Mouse (Mus musculus): ENCODE data around the gene Fli1. TPM values are rescaled to one million over a fixed set of nuclear protein-coding genes. Genes with fewer than 3 reads are reported as not detected.

Fli1 gene
- total and polyA plus RNA-seq, 2 experiments from 2014 or later, result 6.8 to 7.0 TPM

GRCm38 (mm10) chr9:32537706-32538105 is 5.0 kb downstream of the Fli1 start:
- no peak for DNase-seq
- no peak overlapping the region for H3K9ac ChIP-seq
- no peaks in the 10 kb centered on the region for H3K36me3 ChIP-seq (ENCODE audit: insufficient read depth)
- H3K4me3 ChIP-seq (ENCODE audit: low read depth, low read length), result no peak overlapping the region
- no peak overlapping the region for H3K4me2 ChIP-seq (ENCODE audit: low read depth)
- ATAC-seq, result no peak
- no peak overlapping the region for H3K27ac ChIP-seq (ENCODE audit: low read depth, low read length)
- H3K9me3 ChIP-seq (ENCODE audit: low read length), result no peaks in the 10 kb centered on the region
- WGBS, result 81% methylated on average over 6 of the region's 6 CpGs
- peaks cover 8% of the 10 kb centered on the region; the same call in 1 of the 2 replicates for H3K4me1 ChIP-seq (ENCODE audit: insufficient read depth)
- no peak for TF ChIP-seq CTCF (IDR thresholded peaks at IDR 0.05; ENCODE audit: low read depth)
- peaks cover 41% of the 10 kb centered on the region for H3K27me3 ChIP-seq (ENCODE audit: insufficient read depth, low read length)

GRCm38 (mm10) chr9:32535201-32535955 is 7.3 kb downstream of the Fli1 start:
- Histone ChIP-seq H3K27me3 (ENCODE audit: insufficient read depth, low read length) (peaks cover 19% of the 10 kb centered on the region), H3K36me3 (ENCODE audit: insufficient read depth) (no peaks in the 10 kb centered on the region), H3K4me1 (ENCODE audit: insufficient read depth) (no peaks in the 10 kb centered on the region), H3K27ac (ENCODE audit: low read depth, low read length) (no peak overlapping the region), H3K9me3 (ENCODE audit: low read length) (no peaks in the 10 kb centered on the region), H3K9ac (no peak overlapping the region), H3K4me2 (ENCODE audit: low read depth) (no peak overlapping the region), H3K4me3 (ENCODE audit: low read depth, low read length) (no peak overlapping the region)
- no peak for ATAC-seq
- no peak for DNase-seq
- 65% methylated on average over 2 of the region's 2 CpGs for WGBS
- no peak for TF ChIP-seq CTCF (IDR thresholded peaks at IDR 0.05; ENCODE audit: low read depth)

- WGBS, result 82% methylated on average over 11 of the region's 11 CpGs
- H3K27ac ChIP-seq (ENCODE audit: low read depth, low read length), result no peak overlapping the region
- no peaks in the 10 kb centered on the region for H3K9me3 ChIP-seq (ENCODE audit: low read length)
- no peak overlapping the region for H3K4me3 ChIP-seq (ENCODE audit: low read depth, low read length)
- no peak overlapping the region for H3K4me2 ChIP-seq (ENCODE audit: low read depth)
- DNase-seq (no peak), ATAC-seq (no peak)
- peaks cover 8% of the 10 kb centered on the region for H3K27me3 ChIP-seq (ENCODE audit: insufficient read depth, low read length)
- H3K4me1 ChIP-seq (ENCODE audit: insufficient read depth), result no peaks in the 10 kb centered on the region
- no peak overlapping the region for H3K9ac ChIP-seq
- no peak for TF ChIP-seq CTCF (IDR thresholded peaks at IDR 0.05; ENCODE audit: low read depth)
- H3K36me3 ChIP-seq (ENCODE audit: insufficient read depth), result no peaks in the 10 kb centered on the region
Measured at GRCm38 (mm10) chr9:32534025-32534615, 8.5 kb downstream of the Fli1 start.

- Histone ChIP-seq H3K4me3 (ENCODE audit: low read depth, low read length) (no peak overlapping the region), H3K27ac (ENCODE audit: low read depth, low read length) (no peak overlapping the region), H3K27me3 (ENCODE audit: insufficient read depth, low read length) (no peaks in the 10 kb centered on the region; the same call in 1 of the 2 replicates), H3K4me1 (ENCODE audit: insufficient read depth) (no peaks in the 10 kb centered on the region), H3K9ac (no peak overlapping the region), H3K36me3 (ENCODE audit: insufficient read depth) (no peaks in the 10 kb centered on the region), H3K9me3 (ENCODE audit: low read length) (no peaks in the 10 kb centered on the region), H3K4me2 (ENCODE audit: low read depth) (no peak overlapping the region)
- 86% methylated on average over 4 of the region's 4 CpGs for WGBS
- no peak for TF ChIP-seq CTCF (IDR thresholded peaks at IDR 0.05; ENCODE audit: low read depth)
- ATAC-seq (no peak), DNase-seq (no peak)
Measured at GRCm38 (mm10) chr9:32531588-32531987, 11.1 kb downstream of the Fli1 start.

- Histone ChIP-seq H3K4me1 (ENCODE audit: insufficient read depth) (no peaks in the 10 kb centered on the region), H3K4me3 (ENCODE audit: low read depth, low read length) (no peak overlapping the region), H3K36me3 (ENCODE audit: insufficient read depth) (no peaks in the 10 kb centered on the region), H3K27me3 (ENCODE audit: insufficient read depth, low read length) (no peaks in the 10 kb centered on the region; the same call in 1 of the 2 replicates), H3K9me3 (ENCODE audit: low read length) (no peaks in the 10 kb centered on the region), H3K9ac (no peak overlapping the region), H3K27ac (ENCODE audit: low read depth, low read length) (no peak overlapping the region), H3K4me2 (ENCODE audit: low read depth) (no peak overlapping the region)
- TF ChIP-seq CTCF (IDR thresholded peaks at IDR 0.05; ENCODE audit: low read depth), result no peak
- no peak for ATAC-seq
- WGBS, result 77% methylated on average over 1 of the region's 1 CpGs
- no peak for DNase-seq
Measured at GRCm38 (mm10) chr9:32530975-32531374, 11.7 kb downstream of the Fli1 start.

GRCm38 (mm10) chr9:32530188-32530587 is 12.5 kb downstream of the Fli1 start:
- 22% methylated on average over 5 of the region's 5 CpGs for WGBS
- no peak overlapping the region for H3K4me3 ChIP-seq (ENCODE audit: low read depth, low read length)
- H3K27ac ChIP-seq (ENCODE audit: low read depth, low read length), result no peak overlapping the region
- no peak overlapping the region for H3K9ac ChIP-seq
- TF ChIP-seq CTCF (IDR thresholded peaks at IDR 0.05; ENCODE audit: low read depth), result no peak
- H3K4me1 ChIP-seq (ENCODE audit: insufficient read depth), result no peaks in the 10 kb centered on the region
- H3K4me2 ChIP-seq (ENCODE audit: low read depth), result no peak overlapping the region
- no peaks in the 10 kb centered on the region for H3K9me3 ChIP-seq (ENCODE audit: low read length)
- no peak for DNase-seq
- no peaks in the 10 kb centered on the region; the same call in 1 of the 2 replicates for H3K27me3 ChIP-seq (ENCODE audit: insufficient read depth, low read length)
- H3K36me3 ChIP-seq (ENCODE audit: insufficient read depth), result no peaks in the 10 kb centered on the region
- peak; percentile 56; the same call in 1 of the 2 replicates for ATAC-seq

GRCm38 (mm10) chr9:32529594-32529993 is 13.1 kb downstream of the Fli1 start:
- WGBS, result 90% methylated on average over 5 of the region's 5 CpGs
- ATAC-seq, result no peak
- TF ChIP-seq CTCF (IDR thresholded peaks at IDR 0.05; ENCODE audit: low read depth), result no peak
- H3K9ac ChIP-seq, result no peak overlapping the region
- H3K4me1 ChIP-seq (ENCODE audit: insufficient read depth), result no peaks in the 10 kb centered on the region
- H3K36me3 ChIP-seq (ENCODE audit: insufficient read depth), result no peaks in the 10 kb centered on the region
- H3K27me3 ChIP-seq (ENCODE audit: insufficient read depth, low read length), result no peaks in the 10 kb centered on the region; the same call in 1 of the 2 replicates
- DNase-seq, result no peak
- no peaks in the 10 kb centered on the region for H3K9me3 ChIP-seq (ENCODE audit: low read length)
- H3K4me2 ChIP-seq (ENCODE audit: low read depth), result no peak overlapping the region
- no peak overlapping the region for H3K4me3 ChIP-seq (ENCODE audit: low read depth, low read length)
- no peak overlapping the region for H3K27ac ChIP-seq (ENCODE audit: low read depth, low read length)
